Mouse (Mus musculus): ENCODE results near the gene Atp1a2.
A peak's percentile ranks its signal among the peaks of the same experiment; 100 is the strongest.

Gene Atp1a2

DNA sequence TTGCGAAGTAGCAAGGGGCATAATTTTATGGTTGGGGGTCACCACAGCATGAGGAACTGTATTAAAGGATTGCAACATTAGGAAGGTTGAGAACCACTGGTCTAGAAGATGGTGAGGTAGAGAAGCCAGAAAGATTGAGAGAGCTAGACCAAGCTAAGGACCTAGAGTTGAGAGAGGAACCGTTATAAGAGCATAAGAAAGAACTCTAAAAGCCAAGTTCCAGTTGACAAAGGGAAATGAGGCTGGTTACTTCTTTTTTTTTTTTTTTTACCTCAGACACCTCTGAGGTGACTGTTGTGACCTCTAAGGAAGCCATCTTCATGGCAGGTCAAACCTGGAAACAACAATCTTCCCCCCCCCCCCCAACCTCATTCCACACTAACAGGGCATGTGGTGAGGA lies 7.3 kb upstream of the Atp1a2 start:
- no peak for DNase-seq (ENCODE audit: low read depth)

DNA sequence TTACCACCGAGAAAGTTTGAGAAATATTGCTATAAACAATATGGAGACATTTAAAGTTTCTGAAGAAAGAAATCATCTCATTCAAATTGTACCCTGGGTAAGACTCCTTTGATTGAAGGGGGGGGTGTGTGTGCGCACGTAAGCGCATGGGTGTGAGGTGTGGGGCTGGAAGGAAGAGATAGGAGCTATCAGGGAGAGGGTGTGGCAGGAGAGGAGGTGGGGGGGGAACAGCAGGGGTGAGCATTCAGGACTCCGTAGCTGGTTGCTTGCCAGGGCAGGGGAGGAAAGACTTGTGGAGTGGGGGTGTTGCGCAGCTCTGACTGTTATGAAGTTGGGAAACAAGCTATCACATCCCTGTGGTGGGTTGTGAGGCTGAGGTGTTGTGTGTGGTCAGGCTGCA lies 6.6 kb upstream of the Atp1a2 start:
- DNase-seq (ENCODE audit: low read depth): no peak

DNA sequence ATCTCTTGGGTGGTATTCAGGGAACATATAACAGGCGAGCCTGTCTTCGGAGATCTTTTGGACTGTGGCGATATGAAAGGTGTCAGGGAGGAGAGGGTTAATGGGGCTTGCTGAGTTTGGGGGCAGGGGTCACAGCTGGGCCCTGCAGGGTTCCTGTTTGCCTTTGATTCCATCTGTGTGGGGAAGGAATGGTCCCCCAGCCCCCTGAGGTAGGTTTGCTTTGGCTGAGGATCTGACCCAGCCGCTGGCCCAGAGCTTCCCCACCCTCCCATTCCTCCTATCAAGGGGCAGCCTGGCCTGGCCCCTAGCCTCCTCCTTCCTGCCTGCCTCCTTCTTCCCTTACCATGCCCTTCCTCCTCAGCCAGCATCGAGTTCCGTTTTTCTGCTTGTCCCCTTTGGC lies 5.0 kb upstream of the Atp1a2 start:
- no peak for DNase-seq (ENCODE audit: low read depth)

DNA sequence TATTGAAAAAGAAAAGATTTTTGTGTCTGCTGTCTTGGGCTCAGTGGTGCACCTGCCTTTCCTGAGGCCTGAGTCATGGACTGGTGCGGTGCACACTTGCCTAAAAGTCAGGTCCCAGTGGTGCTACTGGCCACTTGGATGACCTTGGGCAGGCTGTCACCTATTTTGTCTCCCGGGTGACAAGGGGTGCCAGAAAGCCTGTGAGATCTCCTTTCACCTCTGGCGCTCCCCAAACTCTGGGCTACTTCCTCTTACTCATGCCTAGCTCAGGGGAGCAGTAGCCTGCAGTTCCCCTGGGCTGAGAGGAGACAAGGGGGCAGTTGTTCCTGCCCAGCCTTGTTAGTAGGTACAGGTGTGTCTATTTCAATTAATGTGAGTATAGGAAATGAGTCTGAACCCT lies 4.4 kb upstream of the Atp1a2 start:
- no peak for DNase-seq (ENCODE audit: low read depth)

DNA sequence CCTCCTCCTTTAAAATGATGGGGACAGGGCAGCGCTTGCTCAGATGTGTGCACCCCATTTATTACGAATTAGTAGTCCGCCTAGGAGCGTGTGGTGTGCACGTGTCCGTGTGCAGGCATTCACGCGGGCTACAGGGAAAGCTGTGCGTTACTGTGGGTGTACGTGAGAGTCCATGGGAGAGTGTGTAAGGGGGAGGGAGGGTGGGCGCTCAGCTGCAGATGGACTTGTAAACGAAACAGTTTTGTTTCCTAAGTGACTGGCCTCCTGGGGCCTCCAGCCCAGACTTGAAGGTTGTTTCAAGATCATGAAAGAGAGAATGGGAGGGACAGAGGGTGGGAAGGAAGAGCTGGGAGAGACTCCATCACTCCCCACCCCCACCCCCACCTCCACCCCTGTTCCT lies 3.3 kb upstream of the Atp1a2 start:
- peak; percentile 22 for DNase-seq (ENCODE audit: low read depth)

DNA sequence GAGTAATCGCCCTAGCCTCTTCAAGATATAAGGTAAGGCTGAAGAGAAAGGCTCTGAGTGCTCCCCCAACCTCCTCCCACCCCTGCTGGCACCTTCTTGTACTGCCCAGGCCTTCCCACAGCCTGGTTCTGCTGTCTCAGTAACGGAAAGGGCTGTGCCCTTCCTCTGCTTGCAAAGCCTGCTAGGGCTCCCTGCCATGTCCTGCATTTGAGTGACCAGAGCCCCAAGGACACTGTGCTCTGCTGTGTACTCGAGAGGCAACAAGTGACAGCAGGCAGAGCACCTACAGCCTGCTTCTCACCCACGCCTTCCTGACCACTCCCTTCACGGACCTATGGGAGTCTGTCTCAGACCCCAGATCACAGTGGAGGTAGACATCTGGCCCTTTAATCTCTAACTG lies 2.4 kb upstream of the Atp1a2 start:
- DNase-seq (ENCODE audit: low read depth): peak; percentile 24

DNA sequence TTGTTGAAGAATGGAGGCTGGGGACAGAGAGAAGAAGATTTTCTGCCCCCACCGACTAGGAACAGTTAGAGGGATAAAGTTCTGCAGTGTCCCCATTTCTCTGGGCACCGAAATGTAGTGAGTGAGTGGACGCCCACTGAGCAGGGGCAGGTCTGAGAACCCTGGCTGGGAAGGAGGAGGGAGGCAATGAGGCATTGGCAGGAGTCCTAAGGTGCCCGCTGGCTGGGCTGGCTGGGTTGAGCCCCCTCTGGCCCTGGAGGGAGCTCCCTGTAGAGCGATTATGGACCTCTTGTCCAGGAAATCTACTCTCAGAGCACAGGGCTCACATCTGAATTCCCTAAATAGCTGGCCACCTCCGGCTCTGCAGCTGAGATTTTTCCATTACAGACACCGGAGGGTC lies 1.7 kb upstream of the Atp1a2 start:
- no peak for DNase-seq (ENCODE audit: low read depth)

GRCm38 (mm10) chr1:172296816-172297510 lies 901 bp downstream of the Atp1a2 start:
- DNase-seq (ENCODE audit: low read depth): no peak

DNA sequence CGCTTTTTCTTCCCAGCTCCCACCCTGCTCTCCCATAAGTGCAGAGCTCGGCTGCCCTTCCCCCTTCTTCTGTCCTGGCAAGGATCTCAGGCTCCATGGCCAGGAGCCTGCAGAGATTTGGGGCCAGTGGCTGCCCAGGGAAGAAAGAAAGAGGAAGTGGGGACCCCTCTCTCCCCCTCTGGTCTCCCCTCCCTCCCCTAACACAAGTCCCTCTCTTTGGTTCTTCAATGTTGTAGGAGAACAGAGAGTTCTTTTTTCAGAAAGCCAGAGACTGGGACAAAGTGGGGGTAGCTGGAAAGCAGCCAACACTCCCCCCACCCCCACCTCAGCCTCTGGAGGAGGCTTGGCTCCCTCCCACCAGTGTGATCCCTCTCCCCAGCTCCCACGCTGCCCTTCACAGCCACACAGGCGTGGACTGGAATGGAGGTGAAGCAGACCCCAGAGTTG lies 2.1 kb downstream of the Atp1a2 start:
- DNase-seq (ENCODE audit: low read depth): no peak

DNA sequence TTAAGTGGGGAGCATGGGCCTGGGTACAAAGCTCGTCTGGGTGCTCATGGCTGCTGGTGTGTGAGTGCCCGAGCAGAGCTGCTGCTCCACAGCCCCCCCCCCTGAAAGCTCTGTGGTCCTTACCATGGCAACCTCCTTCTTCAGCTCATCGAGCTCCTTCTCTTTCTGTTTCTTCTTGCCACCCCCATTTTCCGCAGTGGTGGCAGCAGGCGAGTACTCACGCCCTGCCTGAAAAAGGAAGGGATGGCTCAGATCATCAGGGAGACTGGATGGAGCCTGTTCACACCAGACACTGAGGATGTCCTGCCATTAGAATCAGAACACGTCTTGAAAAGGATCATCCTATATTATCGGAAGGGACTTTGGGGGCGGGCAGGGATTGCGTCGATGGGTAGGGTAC lies 4.4 kb downstream of the Atp1a2 start:
- no peak for DNase-seq (ENCODE audit: low read depth)

- no peak for DNase-seq (ENCODE audit: low read depth)
Observed at GRCm38 (mm10) chr1:172292880-172293279, 5.0 kb downstream of the Atp1a2 start.

DNA sequence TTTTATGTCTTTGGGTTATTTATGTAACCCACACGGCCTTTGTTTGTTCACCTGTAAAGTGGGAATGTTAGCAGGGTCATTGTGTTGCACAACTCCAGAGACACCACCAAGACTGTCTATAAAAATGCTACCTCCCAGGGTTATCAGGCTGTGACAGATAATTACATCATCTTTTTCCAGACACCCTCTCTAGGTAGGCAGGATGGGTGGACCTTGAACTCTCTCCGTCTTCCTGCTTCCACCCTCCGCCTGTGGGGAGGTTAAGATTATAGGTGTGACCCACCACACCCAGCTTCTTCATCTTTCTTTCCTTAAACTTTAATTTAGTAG lies 8.3 kb downstream of the Atp1a2 start:
- no peak for DNase-seq (ENCODE audit: low read depth)

- peak; percentile 29 for DNase-seq (ENCODE audit: low read depth)
Observed at GRCm38 (mm10) chr1:172288900-172289616, 8.8 kb downstream of the Atp1a2 start.

- DNase-seq (ENCODE audit: low read depth): no peak
Observed at GRCm38 (mm10) chr1:172286740-172287139, 11.1 kb downstream of the Atp1a2 start.

GRCm38 (mm10) chr1:172284221-172284620 lies 13.6 kb downstream of the Atp1a2 start:
- DNase-seq (ENCODE audit: low read depth): no peak

DNA sequence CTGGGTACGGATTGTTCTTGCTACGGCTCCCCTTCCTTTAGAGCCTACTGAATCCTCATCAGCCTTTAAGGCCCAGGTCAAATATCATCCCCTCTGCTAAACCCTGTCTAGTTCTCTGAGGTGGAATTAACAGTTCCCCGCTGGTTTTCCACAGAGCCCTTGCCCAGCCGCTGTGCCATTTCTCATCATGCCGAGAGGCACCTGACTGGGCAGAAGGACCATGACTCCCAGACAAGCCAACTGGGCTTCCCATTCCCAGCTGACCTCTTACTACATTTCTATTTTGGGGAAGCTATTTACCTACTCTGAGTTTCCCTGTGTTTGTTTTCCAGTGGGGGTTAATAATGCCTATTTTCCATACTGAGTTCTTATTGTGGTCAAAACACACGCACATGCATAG lies 14.8 kb downstream of the Atp1a2 start:
- no peak for DNase-seq (ENCODE audit: low read depth)

- no peak for DNase-seq (ENCODE audit: low read depth)
Observed at GRCm38 (mm10) chr1:172281522-172282254, 16.2 kb downstream of the Atp1a2 start.

DNA sequence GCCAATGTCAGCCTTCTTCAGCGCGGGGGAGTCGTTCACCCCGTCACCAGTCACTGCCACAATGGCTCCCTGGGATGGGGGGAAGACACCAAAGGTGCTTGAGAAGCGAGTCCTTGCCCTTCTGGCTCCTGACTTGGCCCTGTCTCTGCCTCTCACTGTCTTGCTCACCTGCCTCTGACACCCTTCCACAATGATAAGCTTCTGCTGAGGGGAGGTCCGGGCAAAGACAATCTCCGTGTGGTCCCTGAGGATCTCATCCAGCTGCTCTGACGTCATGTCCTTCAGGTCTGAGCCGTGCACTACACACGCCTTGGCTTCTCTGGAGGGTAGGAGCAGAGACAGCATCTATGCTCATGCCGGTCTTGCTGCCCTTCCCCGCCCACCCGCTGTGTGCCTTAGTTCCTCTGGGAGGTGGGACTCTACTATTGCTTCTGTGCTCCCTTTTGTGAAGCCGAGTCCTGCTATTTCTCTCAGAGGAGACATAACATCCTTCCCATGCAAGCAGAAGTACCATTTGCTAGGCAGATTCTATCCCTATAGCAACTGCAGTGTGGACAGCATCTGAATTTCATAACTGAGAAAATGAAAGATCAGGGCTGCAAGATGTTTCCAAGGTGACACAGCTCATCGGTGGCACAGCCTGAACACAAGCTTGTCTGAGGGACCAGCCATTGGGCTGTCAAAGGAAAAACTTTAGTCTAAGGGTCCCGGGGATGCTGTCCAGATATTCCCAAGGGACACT lies 17.9 kb downstream of the Atp1a2 start:
- DNase-seq (ENCODE audit: low read depth): no peak

DNA sequence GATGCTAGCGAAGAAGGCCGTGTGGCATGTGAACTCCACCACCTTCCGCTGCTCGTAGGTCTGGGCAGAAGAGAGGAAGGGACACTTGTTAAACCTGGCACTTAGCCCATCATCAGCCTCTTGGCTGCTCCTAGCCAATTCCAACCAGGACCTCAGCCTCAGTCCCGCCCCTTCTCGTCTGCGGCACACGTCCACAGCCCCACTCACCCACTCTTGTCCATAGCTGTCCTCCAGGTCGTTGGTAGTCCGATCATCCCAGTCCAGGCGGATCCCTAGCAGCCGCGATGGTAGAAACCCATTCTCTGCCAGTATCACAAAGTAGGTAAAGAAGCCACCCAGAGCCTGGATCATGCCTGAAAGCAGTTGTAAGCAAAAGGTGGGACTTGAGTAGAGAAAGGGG lies 19.5 kb downstream of the Atp1a2 start:
- DNase-seq (ENCODE audit: low read depth): no peak

DNA sequence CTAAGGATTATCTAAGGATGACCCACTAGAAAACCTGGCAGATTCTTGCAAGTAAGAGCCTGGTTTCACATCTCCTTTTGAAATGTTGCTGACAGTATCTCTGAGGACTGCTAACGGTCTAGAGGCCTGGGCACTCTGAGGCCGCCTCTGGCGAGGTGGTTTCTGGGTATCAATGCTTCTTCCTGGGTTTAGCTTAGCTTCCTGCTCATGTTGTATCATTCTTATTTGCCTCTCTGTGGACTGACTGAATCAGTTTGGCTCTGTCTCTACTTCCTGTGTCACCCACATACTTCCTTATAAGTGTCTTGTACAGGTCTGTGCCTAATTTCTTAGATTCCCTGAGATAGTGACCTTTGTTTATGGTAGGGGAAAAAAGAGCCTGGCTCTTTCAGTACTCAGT lies 20.7 kb downstream of the Atp1a2 start:
- DNase-seq (ENCODE audit: low read depth): no peak

GRCm38 (mm10) chr1:172274547-172274946 lies 23.3 kb downstream of the Atp1a2 start:
- no peak for DNase-seq (ENCODE audit: low read depth)

DNA sequence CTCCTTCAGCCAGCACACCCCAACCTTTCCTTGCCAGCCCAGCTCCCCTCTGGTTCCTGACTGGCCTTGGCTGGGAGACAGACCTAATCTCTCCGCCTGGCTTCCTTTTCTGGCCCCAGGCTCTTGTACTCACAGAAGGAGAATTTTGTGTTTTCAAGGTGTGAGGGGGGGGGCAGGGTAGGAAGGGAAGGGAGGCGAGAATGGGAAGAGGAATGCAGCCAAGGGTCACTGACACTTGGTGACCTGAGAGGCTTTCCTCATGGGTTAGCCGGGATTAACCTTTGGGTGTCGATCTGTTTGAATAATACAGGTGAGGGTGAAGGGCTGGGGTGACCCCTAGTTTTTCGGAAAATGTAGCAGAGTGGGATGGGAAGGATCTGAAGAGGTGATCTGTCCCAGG lies 23.7 kb downstream of the Atp1a2 start:
- DNase-seq (ENCODE audit: low read depth): no peak

DNA sequence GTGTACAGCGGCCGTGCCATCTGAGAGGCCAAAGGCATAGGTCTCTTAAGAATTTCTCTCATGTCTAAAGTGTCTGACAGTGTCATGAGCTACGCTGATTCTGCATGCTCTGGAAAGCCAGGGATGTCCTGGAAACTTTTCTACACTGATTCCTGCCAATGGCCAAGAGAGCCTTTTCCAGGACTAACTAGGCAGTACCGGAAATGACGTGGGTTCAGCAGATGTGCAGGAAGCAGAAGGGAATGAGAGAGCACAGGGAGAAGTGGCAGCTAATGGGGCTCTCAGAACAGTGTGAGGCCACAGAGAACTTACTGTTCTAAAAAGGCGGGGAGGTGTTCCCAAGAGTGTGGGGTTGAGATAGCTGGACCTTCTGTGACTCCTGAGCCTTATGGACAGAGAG lies 24.5 kb downstream of the Atp1a2 start:
- no peak for DNase-seq (ENCODE audit: low read depth)

All from NIH3T3 (cell line).